Mouse (Mus musculus) small intestine, adult 2 months (tissue): ENCODE data around the gene Xylt1.

Source experiments
- CTCF ChIP-seq: fragments of 200-500 bp; IDR thresholded peaks from 2 replicates; pipeline ENCODE4 v1.5.1; 2012; ENCODE audit warnings: low read depth, mild to moderate bottlenecking, control low read depth, inconsistent platforms, low read length, moderate library complexity, mixed read lengths; ENCODE audit not compliant: insufficient replicate concordance, insufficient read length; ENCODE audit errors: extremely low read depth
- POLR2A ChIP-seq: fragments of 200-500 bp; IDR thresholded peaks from 2 replicates; pipeline ENCODE4 v1.6.1; 2012; ENCODE audit warnings: low read depth, mild to moderate bottlenecking, control low read depth, inconsistent platforms, low read length, moderate library complexity

- no peak for TF ChIP-seq POLR2A
- TF ChIP-seq CTCF: peak; percentile 32; the same call in 1 of the 2 replicates
Observed at GRCm38 (mm10) chr7:117630657-117631056, 249.9 kb downstream of the Xylt1 start.
